8 mouse cellular contexts compared by ENCODE assay signal in genomic region chr19:53038435-53038938, GRCm38 (mm10). TPM values are rescaled to one million over a fixed set of nuclear protein-coding genes. Genes with fewer than 3 reads are reported as not detected.
A peak's percentile ranks its signal among the peaks of the same experiment; 100 is the strongest.
DNase-seq lines count a peak whose midpoint lies in the region; ATAC-seq and TF ChIP-seq lines count a peak whose summit lies in the region.

No protein-coding gene starts in this region.

- H3K27ac ChIP-seq in ES-Bruce4 (ENCODE audit: insufficient read depth, low read length), result peak overlapping the region; percentile 53
- H3K27ac ChIP-seq in forebrain, embryonic 14.5 days (ENCODE audit: low read depth, low read length), result peak overlapping the region; percentile 58

- peaks cover 3% of the 10 kb centered on the region; the same call in 1 of the 2 replicates for H3K36me3 ChIP-seq in ES-Bruce4 (ENCODE audit: control insufficient read depth, insufficient read depth, low read length, poor library complexity, severe bottlenecking)
- H3K36me3 ChIP-seq in forebrain, embryonic 14.5 days (ENCODE audit: control insufficient read depth, insufficient read depth, low read length), result no peaks in the 10 kb centered on the region

- H3K4me2 ChIP-seq in forebrain, embryonic 14.5 days (ENCODE audit: low read length), result peak overlapping the region; percentile 72

- peak; percentile 89 for TF ChIP-seq POLR2A in ES-Bruce4 (IDR thresholded peaks at IDR 0.05; ENCODE audit: insufficient read depth, low read length)
- peak; percentile 71; the same call in 1 of the 2 replicates for TF ChIP-seq POLR2A in lung, adult 2 months (IDR thresholded peaks at IDR 0.05; ENCODE audit: borderline replicate concordance, extremely low read depth, low read depth, low read length)

- WGBS in forebrain, embryonic 14.5 days, result under 1% methylated on average over 39 of the region's 39 CpGs
- WGBS in lung, adult 2 months, result under 1% methylated on average over 39 of the region's 39 CpGs

- peak overlapping the region; percentile 99 for H3K4me3 ChIP-seq in ES-Bruce4 (ENCODE audit: low read depth, low read length)
- peak overlapping the region; percentile 83 for H3K4me3 ChIP-seq in forebrain, embryonic 14.5 days (ENCODE audit: low read depth, low read length)
- H3K4me3 ChIP-seq in lung, adult 2 months (replicated peaks; ENCODE audit: extremely low read depth, low read depth, low read length), result peak overlapping the region; percentile 72

- H3K4me1 ChIP-seq in ES-Bruce4 (ENCODE audit: control insufficient read depth, insufficient read depth, low read length), result peaks cover 7% of the 10 kb centered on the region
- H3K4me1 ChIP-seq in forebrain, embryonic 14.5 days (ENCODE audit: control insufficient read depth, insufficient read depth, low read length), result peaks cover 4% of the 10 kb centered on the region; the same call in 1 of the 2 replicates
- peaks cover 17% of the 10 kb centered on the region for H3K4me1 ChIP-seq in lung, adult 2 months (ENCODE audit: control insufficient read depth, insufficient read depth, low read length)

- 0 out of 2 replicates have a peak, but pooled peaks have one; percentile 7 for TF ChIP-seq EP300 in ES-Bruce4 (IDR thresholded peaks at IDR 0.05; ENCODE audit: insufficient read depth, low read depth, low read length)

- peak overlapping the region; percentile 92 for H3K9ac ChIP-seq in ES-Bruce4 (ENCODE audit: low read depth, poor library complexity, severe bottlenecking)
- peak overlapping the region; percentile 94 for H3K9ac ChIP-seq in forebrain, embryonic 14.5 days (ENCODE audit: low read length)

- no peaks in the 10 kb centered on the region for H3K27me3 ChIP-seq in ES-Bruce4 (ENCODE audit: control insufficient read depth, insufficient read depth, low read length, poor library complexity, severe bottlenecking)
- H3K27me3 ChIP-seq in forebrain, embryonic 14.5 days (replicated peaks; ENCODE audit: control insufficient read depth, insufficient read depth, low read length), result no peaks in the 10 kb centered on the region

- no peaks in the 10 kb centered on the region for H3K9me3 ChIP-seq in ES-Bruce4 (replicated peaks; ENCODE audit: control insufficient read depth, insufficient read depth, low read length, poor library complexity, severe bottlenecking)
- no peaks in the 10 kb centered on the region for H3K9me3 ChIP-seq in forebrain, embryonic 14.5 days (replicated peaks; ENCODE audit: control insufficient read depth, low read length)

- peak; percentile 92 for ATAC-seq in cerebellum, adult (ENCODE audit: insufficient number of reproducible peaks, low FRiP score, low TSS enrichment)
- peak; percentile 97 for ATAC-seq in forebrain, embryonic 14.5 days
- ATAC-seq in neutrophil, adult 5-6 weeks (ENCODE audit: extremely low read depth, insufficient number of reproducible peaks, low FRiP score, poor library complexity, severe bottlenecking), result peak; percentile 91

- DNase-seq in forebrain, embryonic 14.5 days (ENCODE audit: low spot score), result peak; percentile 97
- DNase-seq in heart, postnatal 25 days (ENCODE audit: low spot score), result peak; percentile 99
- DNase-seq in layer of hippocampus, adult 18-20 months (ENCODE audit: low spot score in 2 of 2), result peak; percentile 98 to 99
- peak; percentile 100 for DNase-seq in lung, adult 2 months
- peak; percentile 81 to 85 for DNase-seq in thymus, adult 18-20 months

- no peak for TF ChIP-seq CTCF in ES-Bruce4 (IDR thresholded peaks at IDR 0.05; ENCODE audit: low read depth, low read length)
- TF ChIP-seq CTCF in lung, adult 2 months (IDR thresholded peaks at IDR 0.05; ENCODE audit: insufficient read depth, low read length), result no peak

- intact Hi-C loops in heart, postnatal 25 days (cut with DNase I), result loop anchor here (5.0 kb wide), 1 partner anchor 274 kb away; the partner anchor contains the start of gene Mxi1

RNA-seq across cellular contexts. Expression of gene Xpnpep1, which starts 1.5 kb away (rescaled TPM):
- 181 and 185 TPM in 2 replicates for polyA plus RNA-seq in ES-Bruce4 (2011; ENCODE audit: insufficient read depth, insufficient read length, low read depth, missing spikeins)
- polyA plus RNA-seq in forebrain, embryonic 14.5 days (2014; fragmentation: Nextera tagmentation; extraction: Ambion mirVana), result 155 and 158 TPM in 2 replicates
- 10 to 100 TPM; 80.0 to 90.6 TPM for total RNA-seq in heart, postnatal 25 days (2021)
- 10 to 100 TPM; 72.8 to 79.3 TPM for total RNA-seq in layer of hippocampus, adult 18-20 months (2021)
- polyA plus RNA-seq in lung, adult 2 months (2012; rRNA removed), result 50.4 and 64.2 TPM in 2 replicates
- total RNA-seq in neutrophil, adult 5-6 weeks (2017), result 19.0 and 22.7 TPM in 2 replicates

Comparison
In these comparisons a context has a peak if more than half of its experiments do, and no peak if none do; other contexts are left out.
1. Peak in every context shown above with its lines: DNase-seq, ATAC-seq, H3K4me3 ChIP-seq and H3K27ac ChIP-seq.